Mouse (Mus musculus) thymus, postnatal 0 days (tissue): ENCODE results near the gene Fgf18. TPM values are rescaled to one million over a fixed set of nuclear protein-coding genes. Genes with fewer than 3 reads are reported as not detected.

Experiments
- DNase-seq: peaks from one replicate; pipeline ENCODE4 v3.0.0-alpha.2; 2015; ENCODE audit warnings: low spot score
- polyA plus RNA-seq: library from polyadenylated mRNA; unstranded; fragments of >200 nt; fragmentation: Nextera tagmentation; extraction: Ambion mirVana; gene quantifications from 2 replicates; pipeline ENCODE4 v1.2.1, GENCODE M21; 2015

Fgf18 gene
- polyA plus RNA-seq = 0.29 and 0.64 TPM in 2 replicates

DNA sequence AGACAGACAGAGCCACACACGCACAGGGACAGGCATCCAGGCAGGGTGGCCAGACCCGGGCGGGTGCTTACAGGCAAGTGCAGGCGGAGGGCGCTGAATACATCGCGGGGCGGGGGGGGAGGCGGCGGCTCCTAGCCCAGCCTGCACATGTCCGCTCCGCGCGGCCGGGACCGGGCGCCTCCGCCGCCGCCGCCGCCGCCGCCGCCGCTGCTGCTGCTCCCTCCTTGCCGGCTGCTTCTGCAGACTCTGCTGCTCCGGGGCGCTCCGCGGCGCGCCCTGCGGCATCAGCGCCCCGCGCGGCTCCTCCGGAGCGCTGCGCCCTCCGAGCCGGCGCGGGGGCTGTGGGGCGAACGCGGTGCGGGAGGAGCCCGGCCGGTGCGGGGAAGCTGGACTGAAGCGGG is at the start of gene Fgf18:
Fgf18 (minus strand) TSS at position 230 of the 401 bp plus-strand sequence.
- DNase-seq = peak; percentile 58

- DNase-seq = no peak
These were observed 49.4 kb upstream of the Fgf18 start for GRCm38 (mm10) chr11:33196447-33197132.

DNA sequence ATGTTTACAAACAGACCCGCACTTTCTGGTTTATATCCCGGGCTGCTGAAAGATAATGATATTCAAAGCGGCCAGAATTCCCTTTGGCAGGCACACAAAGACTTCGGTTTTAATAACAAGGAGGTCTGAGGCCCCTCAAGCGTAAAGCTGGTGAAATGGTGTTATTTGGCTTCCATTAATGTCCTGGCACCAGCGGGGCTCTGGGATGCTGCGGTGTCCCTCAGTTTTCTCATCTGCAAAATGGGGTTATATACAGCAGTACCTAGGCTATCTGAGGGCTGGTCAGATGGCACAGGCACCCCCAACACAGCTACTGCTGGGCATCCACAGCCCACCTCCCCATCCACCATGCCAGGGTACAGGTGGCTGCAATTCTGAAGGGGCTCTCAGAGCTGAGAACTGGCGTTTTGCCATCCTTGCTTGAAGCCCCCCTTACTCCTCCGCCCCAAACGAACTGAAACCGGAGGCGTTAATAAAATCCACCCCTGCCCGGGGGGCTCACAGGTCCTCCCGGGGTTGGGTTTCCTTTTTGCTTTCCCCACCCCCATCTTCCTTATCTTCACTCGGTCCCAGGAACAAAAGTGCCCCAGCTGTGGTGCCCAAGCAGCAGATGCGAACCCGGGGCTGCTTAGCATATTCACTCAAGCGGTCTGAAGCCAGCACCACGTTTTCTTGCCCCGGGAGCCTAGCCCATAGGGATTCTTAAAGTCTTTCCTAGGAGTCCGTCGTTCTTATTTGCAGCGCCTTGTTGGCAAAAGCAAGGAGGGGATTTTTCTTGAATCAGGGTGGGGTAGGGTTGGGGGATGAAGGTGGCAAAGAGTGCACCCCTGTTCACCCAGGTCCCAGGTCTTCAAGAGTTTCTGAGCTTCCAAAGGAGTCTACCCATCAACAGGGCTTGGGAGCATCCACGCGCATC is 48.6 kb upstream of the Fgf18 start:
- DNase-seq = no peak

- no peak for DNase-seq
These were observed 47.9 kb upstream of the Fgf18 start for GRCm38 (mm10) chr11:33195061-33195460.

DNA sequence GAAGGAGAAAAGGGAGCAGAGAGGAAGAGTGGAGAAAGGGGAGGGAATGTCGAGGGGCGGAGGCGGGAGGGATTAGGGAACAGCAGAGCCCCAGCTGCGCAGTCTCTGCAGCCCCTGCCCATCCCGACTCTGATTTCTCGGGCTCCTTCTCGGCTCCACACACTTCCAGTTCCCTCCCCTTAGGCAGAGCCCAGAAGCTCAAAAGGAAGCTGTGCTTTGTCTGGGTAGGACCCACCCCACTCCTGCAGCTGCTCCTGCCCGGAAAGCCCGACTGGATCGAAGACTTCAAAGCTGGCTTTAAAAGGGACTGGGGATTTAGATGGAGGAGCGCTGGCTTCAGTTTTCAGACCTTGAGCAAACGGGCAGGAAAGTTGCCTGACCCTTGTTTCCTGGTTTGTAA is 46.5 kb upstream of the Fgf18 start:
- no peak for DNase-seq

DNA sequence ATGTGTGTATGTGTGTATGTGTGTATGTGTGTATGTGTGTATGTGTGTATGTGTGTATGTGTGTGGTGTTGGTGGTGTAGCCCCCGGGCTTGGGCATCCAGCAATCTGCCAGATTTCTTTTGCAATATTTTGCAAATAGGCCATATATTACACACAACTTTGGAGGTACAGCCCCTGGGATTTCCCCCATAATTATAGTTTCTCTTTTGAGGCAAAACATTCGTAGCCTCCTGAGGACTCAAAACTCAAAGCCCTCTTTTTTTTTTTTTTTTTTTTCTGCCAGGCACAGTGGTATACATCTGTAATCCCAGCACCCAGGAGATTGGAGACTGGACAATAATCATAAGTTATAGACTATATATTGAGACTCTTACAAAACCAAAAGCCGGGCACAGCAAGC is 34.6 kb upstream of the Fgf18 start:
- DNase-seq = no peak

DNA sequence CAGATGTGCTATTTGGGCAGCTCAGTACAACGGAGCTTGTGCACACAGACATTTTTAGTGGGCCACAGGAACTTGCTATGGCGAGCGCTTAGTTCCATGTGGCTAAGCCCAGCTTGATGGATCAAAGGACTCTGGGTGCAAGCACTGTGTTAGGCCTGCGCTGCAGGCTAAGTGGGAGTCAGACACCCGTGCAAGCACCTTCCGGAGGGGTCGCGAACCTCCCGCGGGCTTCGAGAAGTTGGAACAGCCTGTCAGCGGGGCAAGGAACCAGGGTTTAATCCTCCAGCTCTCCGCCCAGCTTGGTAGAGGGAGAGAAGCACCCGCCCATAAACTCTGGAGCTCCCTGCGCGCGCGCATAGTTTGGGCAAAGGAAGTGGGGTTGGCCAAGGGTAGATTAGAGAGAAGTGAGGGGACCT is 33.5 kb upstream of the Fgf18 start:
- DNase-seq = no peak

GRCm38 (mm10) chr11:33179802-33180201 is 32.6 kb upstream of the Fgf18 start:
- no peak for DNase-seq

GRCm38 (mm10) chr11:33176525-33177245 is 29.5 kb upstream of the Fgf18 start:
- DNase-seq = peak; percentile 41

DNA sequence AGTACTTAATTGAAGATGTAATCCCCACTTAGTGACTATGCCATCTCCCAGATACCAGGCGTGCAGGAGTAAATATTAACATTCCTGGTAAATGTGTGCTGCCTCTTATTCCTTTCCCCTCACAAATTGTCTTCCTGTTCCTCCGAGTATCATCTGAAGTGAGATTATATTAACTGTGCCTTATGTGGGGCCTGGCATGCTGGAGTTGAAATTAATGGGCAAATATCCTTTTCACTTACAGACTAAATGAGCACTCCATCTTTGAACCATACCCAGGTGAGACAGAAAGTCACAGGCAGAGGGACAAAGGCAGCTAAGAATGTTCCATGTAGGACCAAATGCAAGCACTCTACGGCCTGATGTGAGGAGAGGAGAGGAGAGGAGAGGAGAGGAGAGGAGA is 28.6 kb upstream of the Fgf18 start:
- DNase-seq = no peak

DNA sequence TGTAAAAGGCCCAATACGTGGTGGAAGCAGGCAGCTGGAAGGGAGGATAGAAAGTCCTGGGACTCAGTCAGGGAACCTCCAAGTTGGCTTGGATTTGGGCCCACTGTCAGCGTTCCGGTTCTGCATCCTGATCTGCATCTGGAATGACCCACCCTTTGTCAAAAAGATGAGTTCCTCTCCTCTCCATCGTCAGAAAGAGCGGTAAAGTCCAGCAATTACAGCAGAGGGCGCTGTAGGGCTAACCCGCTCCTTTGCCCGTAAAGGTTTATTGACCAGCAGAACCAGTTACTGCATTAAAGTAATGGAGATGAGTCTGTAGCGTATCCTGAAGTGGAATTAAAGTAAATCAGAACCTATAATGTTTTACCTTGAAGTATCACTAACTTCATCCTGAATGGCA is 23.3 kb upstream of the Fgf18 start:
- peak; percentile 59 for DNase-seq

DNA sequence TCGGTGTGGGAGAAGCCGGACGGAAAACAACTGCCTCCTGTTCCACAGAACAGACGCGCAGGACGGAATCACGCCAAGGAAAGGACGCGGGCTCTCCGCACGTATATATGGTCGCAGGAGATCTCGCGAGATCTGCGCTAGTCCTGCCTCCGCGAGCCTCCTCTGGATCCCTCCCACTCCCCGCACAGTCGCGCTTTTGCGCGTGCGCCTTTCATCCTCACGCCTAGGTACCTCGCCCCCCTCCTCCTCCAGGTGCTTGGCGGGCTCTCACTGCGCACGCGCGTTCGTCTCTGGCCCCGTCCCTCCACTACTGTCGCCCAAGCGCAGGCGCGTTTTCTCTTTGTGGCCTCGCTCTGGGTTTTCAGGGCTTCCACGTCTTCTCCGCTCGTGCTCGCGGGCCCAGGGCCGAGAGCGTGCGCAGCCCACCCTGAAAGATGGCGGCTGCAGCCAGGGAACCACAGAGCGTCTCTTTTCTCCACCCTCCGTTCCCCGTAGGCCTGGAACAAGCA is 15.9 kb upstream of the Fgf18 start, which contains the start of gene Npm1:
Npm1 (minus strand) TSS at position 209 of the 509 bp plus-strand sequence.
- DNase-seq = peak; percentile 100

GRCm38 (mm10) chr11:33162211-33162997 is 15.2 kb upstream of the Fgf18 start:
- peak; percentile 74 for DNase-seq

DNA sequence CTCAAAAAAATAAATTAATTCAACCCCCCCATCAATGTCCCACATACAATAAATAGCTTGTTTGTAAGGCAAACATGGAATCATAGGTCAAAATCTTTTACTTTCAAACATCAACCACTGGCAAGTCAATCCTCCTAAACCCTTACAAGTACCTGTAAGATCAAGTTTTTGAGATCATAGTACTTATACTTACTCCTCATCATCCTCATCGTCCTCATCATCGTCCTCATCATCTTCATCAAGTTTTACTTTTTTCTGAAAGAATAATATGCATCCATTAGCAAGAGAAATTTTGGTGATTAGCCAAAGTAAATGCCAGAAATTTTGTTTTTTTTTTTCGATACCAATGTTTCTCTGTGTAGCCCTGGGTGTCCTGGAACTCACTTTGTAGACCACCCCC is 12.5 kb upstream of the Fgf18 start:
- no peak for DNase-seq

DNA sequence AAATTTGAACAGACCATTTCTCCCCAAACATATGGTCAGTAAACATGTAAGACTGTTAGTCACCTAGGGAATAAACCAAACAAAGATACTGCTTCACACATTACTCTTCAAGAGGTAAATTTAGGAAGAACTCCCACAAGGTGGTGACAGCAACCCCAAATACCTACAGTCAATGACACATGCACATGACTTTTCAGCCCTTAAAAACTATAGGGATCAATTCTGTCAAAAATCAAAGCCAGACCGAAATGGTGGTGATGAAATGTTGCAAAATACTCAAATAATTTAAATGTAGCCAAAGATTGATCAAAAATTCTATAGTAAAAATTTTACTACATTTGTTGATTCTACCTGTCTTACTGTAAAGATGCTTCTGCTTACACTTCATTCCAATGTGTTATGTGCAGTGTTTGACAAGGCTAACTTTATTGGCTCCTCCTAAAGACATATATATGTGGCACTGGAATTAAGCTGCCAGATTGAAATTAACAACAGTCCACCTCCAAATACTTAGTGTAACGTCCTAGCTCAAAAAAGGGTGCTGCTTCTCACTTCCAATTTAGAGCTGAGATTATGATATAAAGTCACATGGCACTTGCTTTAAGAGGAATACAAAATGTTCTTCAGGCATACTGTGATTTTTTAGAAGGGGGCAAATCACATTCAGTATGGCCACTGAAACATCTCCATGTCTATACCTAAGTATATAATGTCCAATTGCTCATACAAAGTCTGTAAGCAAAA is 10.4 kb upstream of the Fgf18 start:
- DNase-seq = no peak

DNA sequence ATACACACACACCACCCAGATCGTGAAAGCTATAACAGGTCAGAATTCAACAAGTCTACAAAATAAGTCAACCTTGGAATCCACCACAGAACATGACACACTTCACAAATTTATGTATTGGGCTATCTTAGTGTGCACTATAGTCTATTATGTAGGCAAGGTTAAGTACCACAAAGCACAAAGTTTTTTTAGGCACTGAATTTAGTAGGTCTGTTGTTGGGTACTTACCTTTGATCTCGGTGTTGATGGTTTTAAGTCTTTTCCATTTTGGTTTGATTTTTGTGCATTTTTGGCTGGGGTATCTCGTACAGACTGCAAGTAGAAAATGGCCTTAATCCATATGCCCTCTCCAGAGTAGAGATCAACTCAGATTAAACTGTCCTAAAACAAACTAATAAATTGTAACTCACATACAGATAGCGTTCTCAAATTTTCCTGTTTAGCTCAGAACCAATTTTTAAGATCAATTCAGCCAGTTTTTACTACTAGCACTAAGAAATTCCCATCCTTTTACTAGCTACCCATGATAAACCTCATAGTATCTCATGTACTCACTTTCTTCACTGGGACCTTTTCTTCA is 9.3 kb upstream of the Fgf18 start:
- no peak for DNase-seq

DNA sequence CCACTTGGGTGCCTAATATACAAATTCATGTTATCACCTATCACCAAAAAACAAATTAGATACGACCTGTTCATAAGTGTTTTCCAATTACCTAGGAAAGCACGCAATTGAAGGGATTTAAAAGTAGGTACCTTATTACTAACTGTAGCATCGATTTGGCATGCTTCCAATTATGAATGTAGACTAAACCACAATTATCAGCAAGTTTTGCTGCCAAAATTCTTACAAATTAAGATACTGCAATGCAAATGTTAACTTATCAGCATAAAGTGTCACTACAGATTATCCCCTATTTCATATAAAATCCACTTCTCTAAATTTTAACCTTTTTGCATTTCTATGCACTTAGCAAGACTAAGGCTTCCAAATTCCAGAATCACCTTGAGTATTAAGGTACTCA is 7.3 kb upstream of the Fgf18 start:
- no peak for DNase-seq

GRCm38 (mm10) chr11:33152997-33153396 is 5.8 kb upstream of the Fgf18 start:
- no peak for DNase-seq

- DNase-seq = no peak
These were observed 4.6 kb upstream of the Fgf18 start for GRCm38 (mm10) chr11:33151780-33152145.
